Comparison of ENCODE assay signal across 9 mouse cellular contexts in the genomic region with DNA sequence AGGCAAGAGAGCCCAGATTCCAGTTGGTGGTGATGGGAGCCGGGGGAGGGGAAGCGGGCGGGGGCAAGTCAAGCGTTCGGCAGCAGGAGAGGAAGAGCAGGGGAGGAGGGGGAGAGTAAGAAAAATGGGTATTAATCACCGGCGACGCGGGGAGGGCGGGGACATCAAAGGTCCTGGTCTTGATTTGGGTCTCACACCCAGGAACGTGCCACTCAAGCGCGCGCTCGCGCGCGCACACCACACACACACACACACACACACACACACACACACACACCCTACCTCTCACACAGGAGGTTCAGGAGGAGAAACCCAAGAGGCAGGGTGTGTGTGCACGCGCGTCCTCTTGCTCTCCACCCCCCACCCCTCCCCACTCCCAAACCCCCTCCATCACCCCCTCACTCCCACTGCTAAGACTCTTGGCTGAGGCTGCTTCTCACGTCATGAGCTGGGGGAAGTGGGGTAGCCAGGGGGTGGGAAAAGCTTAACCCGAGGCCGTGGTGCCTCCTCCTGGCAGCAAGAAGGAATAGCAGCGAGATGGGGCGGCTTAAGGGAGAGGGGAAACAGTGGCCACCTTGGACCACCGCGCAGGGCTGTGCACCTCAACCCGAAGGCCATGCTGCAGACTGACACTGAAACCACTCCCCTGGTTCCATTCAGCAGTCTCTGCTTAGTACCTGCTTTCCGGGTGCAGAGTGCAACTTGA. TPM values are rescaled to one million over a fixed set of nuclear protein-coding genes. Genes with fewer than 3 reads are reported as not detected.
A peak's percentile ranks its signal among the peaks of the same experiment; 100 is the strongest.
DNase-seq lines count a peak whose midpoint lies in the region; ATAC-seq and TF ChIP-seq lines count a peak whose summit lies in the region.
"Had no signal": no experiment of that assay in that cellular context is flagged by ENCODE, and none has a peak within 500 bp of the region (broad histone marks: within the 10 kb centered on the region; RNA-seq: fewer than 3 reads in every experiment).

A gene (minus strand): TSS at position 321 of the 706 bp plus-strand sequence.

- 0 out of 2 replicates have a peak within 1 kb of the TSS, but pooled peaks have one; percentile 9 for H3K9ac ChIP-seq in intestine, embryonic 16.5 days (ENCODE audit: low read depth, low read length)
- no peak within 1 kb of the TSS for H3K9ac ChIP-seq in liver, embryonic 14.5 days (replicated peaks)

- TF ChIP-seq EP300 in liver, embryonic 14.5 days (IDR thresholded peaks at IDR 0.05; ENCODE audit: low read depth) = no peak

- H3K4me1 ChIP-seq in forebrain, embryonic 10.5 days = peaks cover 21% of the 10 kb centered on the region
- peaks cover 10% of the 10 kb centered on the region for H3K4me1 ChIP-seq in intestine, embryonic 16.5 days (ENCODE audit: control insufficient read depth, insufficient read depth, low read length)
- H3K4me1 ChIP-seq in liver, embryonic 14.5 days (replicated peaks; ENCODE audit: control insufficient read depth in 2 of 2, insufficient read depth in 2 of 2, low read length in 1 of 2) = no peaks in the 10 kb centered on the region

- no peak within 1 kb of the TSS for H3K27ac ChIP-seq in forebrain, embryonic 10.5 days
- H3K27ac ChIP-seq in intestine, embryonic 16.5 days (ENCODE audit: low read length) = no peak within 1 kb of the TSS
- H3K27ac ChIP-seq in liver, embryonic 14.5 days = no peak within 1 kb of the TSS

- peak within 1 kb of the TSS; percentile 63 for H3K4me3 ChIP-seq in forebrain, embryonic 10.5 days
- H3K4me3 ChIP-seq in intestine, embryonic 16.5 days (ENCODE audit: low read length) = peak within 1 kb of the TSS; percentile 46
- no peak within 1 kb of the TSS for H3K4me3 ChIP-seq in liver, embryonic 14.5 days (ENCODE audit: insufficient read depth in 1 of 2, low read depth in 2 of 2, low read length in 2 of 2)

- ATAC-seq in intestine, embryonic 16.5 days = peak; percentile 85
- no peak for ATAC-seq in liver, embryonic 14.5 days (ENCODE audit: insufficient read depth)
- ATAC-seq in erythroid progenitor cell, adult 5-6 weeks (replicated peaks; ENCODE audit: low FRiP score, poor library complexity, severe bottlenecking) = no peak

- TF ChIP-seq CTCF in liver, embryonic 14.5 days (IDR thresholded peaks at IDR 0.05; ENCODE audit: low read depth) = 0 out of 2 replicates have a peak, but pooled peaks have one; percentile 16

- H3K27me3 ChIP-seq in forebrain, embryonic 10.5 days (ENCODE audit: poor library complexity, severe bottlenecking) = peaks cover 50% of the 10 kb centered on the region
- H3K27me3 ChIP-seq in intestine, embryonic 16.5 days (replicated peaks; ENCODE audit: control insufficient read depth, insufficient read depth, low read length) = peaks cover 21% of the 10 kb centered on the region
- peaks cover 10% of the 10 kb centered on the region for H3K27me3 ChIP-seq in liver, embryonic 14.5 days (ENCODE audit: control insufficient read depth, insufficient read depth, low read length)

- 3% methylated on average over 15 of the region's 30 CpGs for WGBS in forebrain, embryonic 10.5 days
- WGBS in intestine, embryonic 16.5 days = under 1% methylated on average over 26 of the region's 30 CpGs
- 2% methylated on average over 25 of the region's 30 CpGs for WGBS in liver, embryonic 14.5 days (ENCODE audit: insufficient replicate concordance)

- H3K4me2 ChIP-seq in intestine, embryonic 16.5 days (ENCODE audit: low read depth, low read length) = peak within 1 kb of the TSS; percentile 74
- no peak within 1 kb of the TSS for H3K4me2 ChIP-seq in liver, embryonic 14.5 days (ENCODE audit: low read depth)

- no peaks in the 10 kb centered on the region for H3K36me3 ChIP-seq in forebrain, embryonic 10.5 days (replicated peaks)
- no peaks in the 10 kb centered on the region for H3K36me3 ChIP-seq in intestine, embryonic 16.5 days (ENCODE audit: control insufficient read depth, insufficient read depth, low read length)
- H3K36me3 ChIP-seq in liver, embryonic 14.5 days (replicated peaks; ENCODE audit: control insufficient read depth, insufficient read depth, low read depth) = no peaks in the 10 kb centered on the region

- peak; percentile 16 to 26 for DNase-seq in cerebellum, adult 18-20 months
- no peak for DNase-seq in cerebellum, adult 8-10 months
- peak; percentile 83 for DNase-seq in ES-CJ7 (ENCODE audit: low read depth, low spot score)
- peak; percentile 65 for DNase-seq in forebrain, embryonic 10.5 days (ENCODE audit: extremely low spot score, low spot score)
- DNase-seq in liver, embryonic 14.5 days (ENCODE audit: low read depth in 3 of 3, low spot score in 3 of 3) = no peak
- peak; percentile 70 to 74 for DNase-seq in right cerebral cortex, adult 2 months (ENCODE audit: low spot score in 2 of 2)

- H3K9me3 ChIP-seq in forebrain, embryonic 10.5 days = no peaks in the 10 kb centered on the region
- no peaks in the 10 kb centered on the region for H3K9me3 ChIP-seq in intestine, embryonic 16.5 days (ENCODE audit: control insufficient read depth, low read length)
- no peaks in the 10 kb centered on the region for H3K9me3 ChIP-seq in liver, embryonic 14.5 days (ENCODE audit: control insufficient read depth, low read length)

RNA-seq across cellular contexts. Expression of the gene that starts here (rescaled TPM):
- polyA plus RNA-seq in forebrain, embryonic 10.5 days (2016; fragmentation: Nextera tagmentation; extraction: Ambion mirVana) = 0.31 TPM in 1 of 2 replicates, not detected in the other
- polyA plus RNA-seq in intestine, embryonic 16.5 days (2015; fragmentation: Nextera tagmentation; extraction: Ambion mirVana) = 0.05 TPM in 1 of 2 replicates, not detected in the other
- polyA plus RNA-seq in liver, embryonic 14.5 days (2012; rRNA removed) = under 0.01 and 0.01 TPM in 2 replicates
- not detected in 2 replicates for polyA plus RNA-seq in liver, embryonic 14.5 days (2014; fragmentation: Nextera tagmentation; extraction: Ambion mirVana)
- not detected in 2 replicates for total RNA-seq in erythroid progenitor cell, adult 5-6 weeks (2015; ENCODE audit: low replicate concordance)
- total RNA-seq in erythroid progenitor cell, adult 5-6 weeks (2017; ENCODE audit: low replicate concordance) = not detected in 2 replicates
- polyA plus RNA-seq: C2C12 had no signal

Comparison
In these comparisons a context has a peak if more than half of its experiments do, and no peak if none do; other contexts are left out.
1. DNase-seq: peak in cerebellum, adult 18-20 months (2 of 2), ES-CJ7 (single experiment) and right cerebral cortex, adult 2 months (2 of 2); none in cerebellum, adult 8-10 months (single experiment) and liver, embryonic 14.5 days (0 of 3).
2. Peak in DNase-seq and H3K4me3 ChIP-seq in forebrain, embryonic 10.5 days; RNA of the gene not detected or under 1 TPM.
3. Peak in ATAC-seq, H3K4me3 ChIP-seq, H3K9ac ChIP-seq and H3K4me2 ChIP-seq in intestine, embryonic 16.5 days; RNA of the gene not detected or under 1 TPM.